Comparison of ENCODE assay signal across 10 mouse cellular contexts in genomic region chr9:66181126-66181825, GRCm38 (mm10). TPM values are rescaled to one million over a fixed set of nuclear protein-coding genes. Genes with fewer than 3 reads are reported as not detected.
DNase-seq lines count a peak whose midpoint lies in the region; ATAC-seq and TF ChIP-seq lines count a peak whose summit lies in the region.
"Had no signal": no experiment of that assay in that cellular context is flagged by ENCODE, and none has a peak within 500 bp of the region (broad histone marks: within the 10 kb centered on the region; RNA-seq: fewer than 3 reads in every experiment).

No protein-coding gene starts in this region.

- peak; percentile 93 for ATAC-seq in kidney, embryonic 14.5 days (ENCODE audit: low FRiP score, low TSS enrichment)
- ATAC-seq in liver, embryonic 12.5 days = peak; percentile 78

- 55% methylated on average over 4 of the region's 4 CpGs for WGBS in kidney, embryonic 14.5 days
- 30% methylated on average over 4 of the region's 4 CpGs for WGBS in liver, embryonic 12.5 days (ENCODE audit: insufficient replicate concordance)
- over 99% methylated on average over 4 of the region's 4 CpGs for WGBS in thymus, adult 2 months

- no peak for TF ChIP-seq CTCF in thymus, adult 2 months (IDR thresholded peaks at IDR 0.05; ENCODE audit: borderline replicate concordance, control insufficient read depth, extremely low read depth, insufficient read depth, low read length, poor library complexity)

- no peak for DNase-seq in kidney, postnatal 10 days
- DNase-seq in embryo, embryonic 10.5 days (ENCODE audit: low spot score) = peak; percentile 46
- DNase-seq in spleen, postnatal 10 days (ENCODE audit: low spot score in 2 of 2) = peak; percentile 62 to 63
- no peak for DNase-seq in adrenal gland, postnatal 25 days
- DNase-seq in urinary bladder, postnatal 10 days (ENCODE audit: low spot score) = no peak
- DNase-seq in thymus, adult 2 months = no peak
- DNase-seq: cerebellum, adult 9-10 months; heart, postnatal 4 days had no signal

- H3K9ac ChIP-seq in kidney, embryonic 14.5 days (ENCODE audit: low read depth, low read length) = no peak overlapping the region
- H3K9ac ChIP-seq in liver, embryonic 12.5 days = peak overlapping the region; percentile 66

- no peak overlapping the region for H3K4me3 ChIP-seq in kidney, embryonic 14.5 days (ENCODE audit: low read length)
- H3K4me3 ChIP-seq in liver, embryonic 12.5 days = peak overlapping the region; percentile 36
- no peak overlapping the region for H3K4me3 ChIP-seq in thymus, adult 2 months (ENCODE audit: control insufficient read depth, insufficient read depth, low read length)

- no peaks in the 10 kb centered on the region; the same call in 1 of the 2 replicates for H3K4me1 ChIP-seq in kidney, embryonic 14.5 days (ENCODE audit: control insufficient read depth, insufficient read depth, low read length)
- peaks cover 93% of the 10 kb centered on the region for H3K4me1 ChIP-seq in liver, embryonic 12.5 days
- H3K4me1 ChIP-seq in thymus, adult 2 months (replicated peaks; ENCODE audit: control insufficient read depth, insufficient read depth, low read length) = no peaks in the 10 kb centered on the region

- no peaks in the 10 kb centered on the region for H3K27me3 ChIP-seq in kidney, embryonic 14.5 days (ENCODE audit: control insufficient read depth, insufficient read depth, low read length)
- H3K27me3 ChIP-seq in liver, embryonic 12.5 days (replicated peaks) = no peaks in the 10 kb centered on the region
- no peaks in the 10 kb centered on the region for H3K27me3 ChIP-seq in thymus, adult 2 months (ENCODE audit: control insufficient read depth, insufficient read depth, low read length)

- H3K4me2 ChIP-seq in kidney, embryonic 14.5 days (replicated peaks; ENCODE audit: low read depth, low read length) = no peak overlapping the region
- peak overlapping the region; percentile 70 for H3K4me2 ChIP-seq in liver, embryonic 12.5 days

- H3K9me3 ChIP-seq in kidney, embryonic 14.5 days (ENCODE audit: control insufficient read depth, low read length) = no peaks in the 10 kb centered on the region
- no peaks in the 10 kb centered on the region for H3K9me3 ChIP-seq in liver, embryonic 12.5 days (replicated peaks)

- no peak for TF ChIP-seq POLR2A in thymus, adult 2 months (IDR thresholded peaks at IDR 0.05; ENCODE audit: control insufficient read depth, extremely low read depth, insufficient read depth, low read length, poor library complexity)

- H3K36me3 ChIP-seq in kidney, embryonic 14.5 days (ENCODE audit: control insufficient read depth, insufficient read depth, low read length) = no peaks in the 10 kb centered on the region
- H3K36me3 ChIP-seq in liver, embryonic 12.5 days = no peaks in the 10 kb centered on the region
- H3K36me3 ChIP-seq in thymus, adult 2 months (ENCODE audit: control insufficient read depth, insufficient read depth, low read length) = no peaks in the 10 kb centered on the region

- peak overlapping the region; percentile 39; the same call in 1 of the 2 replicates for H3K27ac ChIP-seq in kidney, embryonic 14.5 days (ENCODE audit: low read depth, low read length)
- H3K27ac ChIP-seq in liver, embryonic 12.5 days = peak overlapping the region; percentile 98
- no peak overlapping the region for H3K27ac ChIP-seq in thymus, adult 2 months (ENCODE audit: control insufficient read depth, insufficient read depth, low read length)

RNA-seq across cellular contexts. Expression of gene Dapk2, which starts 23.3 kb away (rescaled TPM):
- polyA plus RNA-seq in kidney, embryonic 14.5 days (2014; fragmentation: Nextera tagmentation; extraction: Ambion mirVana) = 3.3 and 4.2 TPM in 2 replicates
- polyA plus RNA-seq in liver, embryonic 12.5 days (2016; fragmentation: Nextera tagmentation; extraction: Ambion mirVana) = 12.3 and 16.4 TPM in 2 replicates
- 5.9 and 10.4 TPM in 2 replicates for total RNA-seq in adrenal gland, postnatal 25 days (2021)
- polyA plus RNA-seq in thymus, adult 2 months (2012; rRNA removed) = 3.4 and 5.1 TPM in 2 replicates

RNA-seq across cellular contexts. Expression of gene Ciao2a, which starts 54.9 kb away (rescaled TPM):
- 164 and 171 TPM in 2 replicates for polyA plus RNA-seq in kidney, embryonic 14.5 days (2014; fragmentation: Nextera tagmentation; extraction: Ambion mirVana)
- polyA plus RNA-seq in liver, embryonic 12.5 days (2016; fragmentation: Nextera tagmentation; extraction: Ambion mirVana) = 199 TPM in 2 replicates
- 75.1 and 83.5 TPM in 2 replicates for total RNA-seq in adrenal gland, postnatal 25 days (2021)
- 16.4 and 16.9 TPM in 2 replicates for polyA plus RNA-seq in thymus, adult 2 months (2012; rRNA removed)

RNA-seq across cellular contexts. Expression of gene Snx1, which starts 54.9 kb away (rescaled TPM):
- 90.1 and 130 TPM in 2 replicates for polyA plus RNA-seq in kidney, embryonic 14.5 days (2014; fragmentation: Nextera tagmentation; extraction: Ambion mirVana)
- 89.6 and 95.1 TPM in 2 replicates for polyA plus RNA-seq in liver, embryonic 12.5 days (2016; fragmentation: Nextera tagmentation; extraction: Ambion mirVana)
- 102 and 125 TPM in 2 replicates for total RNA-seq in adrenal gland, postnatal 25 days (2021)
- polyA plus RNA-seq in thymus, adult 2 months (2012; rRNA removed) = 55.3 and 59.1 TPM in 2 replicates

Comparison
In these comparisons a context has a peak if more than half of its experiments do, and no peak if none do; other contexts are left out.
1. DNase-seq: peak in embryo, embryonic 10.5 days (single experiment) and spleen, postnatal 10 days (2 of 2); none in kidney, postnatal 10 days (single experiment), adrenal gland, postnatal 25 days (single experiment), urinary bladder, postnatal 10 days (single experiment) and thymus, adult 2 months (single experiment).